Comparison of ENCODE assay signal across 9 mouse cellular contexts in genomic region chr3:114904633-114905423, GRCm38 (mm10). TPM values are rescaled to one million over a fixed set of nuclear protein-coding genes. Genes with fewer than 3 reads are reported as not detected.
A peak's percentile ranks its signal among the peaks of the same experiment; 100 is the strongest.
DNase-seq lines count a peak whose midpoint lies in the region; ATAC-seq lines count a peak whose summit lies in the region.
"Had no signal": no experiment of that assay in that cellular context is flagged by ENCODE, and none has a peak within 500 bp of the region (broad histone marks: within the 10 kb centered on the region; RNA-seq: fewer than 3 reads in every experiment).

No protein-coding gene starts in this region.

- no peak for DNase-seq in kidney, adult 11 months
- peak; percentile 33 for DNase-seq in cerebellum, adult 11 months
- DNase-seq in urinary bladder, postnatal 36 days (ENCODE audit: low spot score in 2 of 2), result no peak
- no peak for DNase-seq in urinary bladder, postnatal 25 days (ENCODE audit: low spot score)
- DNase-seq in testis, postnatal 10 days (ENCODE audit: low spot score), result no peak

- H3K27me3 ChIP-seq in kidney, embryonic 14.5 days (ENCODE audit: control insufficient read depth, insufficient read depth, low read length), result no peaks in the 10 kb centered on the region
- H3K27me3 ChIP-seq in forebrain, embryonic 12.5 days, result no peaks in the 10 kb centered on the region
- H3K27me3 ChIP-seq in limb, embryonic 15.5 days, result peaks cover 11% of the 10 kb centered on the region

- ATAC-seq in kidney, embryonic 14.5 days (ENCODE audit: low FRiP score, low TSS enrichment), result peak; percentile 46; the same call in 1 of the 2 replicates
- peak; percentile 51; the same call in 1 of the 2 replicates for ATAC-seq in forebrain, embryonic 12.5 days (ENCODE audit: low FRiP score)
- ATAC-seq in limb, embryonic 15.5 days (ENCODE audit: insufficient number of reproducible peaks, low FRiP score, low TSS enrichment, low read depth), result no peak

- H3K9me3 ChIP-seq in kidney, embryonic 14.5 days (ENCODE audit: control insufficient read depth, low read length), result no peaks in the 10 kb centered on the region
- H3K9me3 ChIP-seq in forebrain, embryonic 12.5 days, result no peaks in the 10 kb centered on the region
- H3K9me3 ChIP-seq in limb, embryonic 15.5 days, result no peaks in the 10 kb centered on the region

- H3K4me2 ChIP-seq in kidney, embryonic 14.5 days (replicated peaks; ENCODE audit: low read depth, low read length), result no peak overlapping the region; the same call in 1 of the 2 replicates
- H3K4me2 ChIP-seq in forebrain, embryonic 12.5 days, result peak overlapping the region; percentile 79
- peak overlapping the region; percentile 34 for H3K4me2 ChIP-seq in limb, embryonic 15.5 days

- 17% methylated on average over 16 of the region's 16 CpGs for WGBS in kidney, embryonic 14.5 days
- WGBS in forebrain, embryonic 12.5 days, result 20% methylated on average over 16 of the region's 16 CpGs
- WGBS in limb, embryonic 15.5 days, result 19% methylated on average over 16 of the region's 16 CpGs

- H3K4me1 ChIP-seq in kidney, embryonic 14.5 days (ENCODE audit: control insufficient read depth, insufficient read depth, low read length), result no peaks in the 10 kb centered on the region
- H3K4me1 ChIP-seq in forebrain, embryonic 12.5 days, result peaks cover 11% of the 10 kb centered on the region
- peaks cover 6% of the 10 kb centered on the region; the same call in 1 of the 2 replicates for H3K4me1 ChIP-seq in limb, embryonic 15.5 days

- H3K4me3 ChIP-seq in kidney, embryonic 14.5 days (ENCODE audit: low read length), result no peak overlapping the region
- H3K4me3 ChIP-seq in forebrain, embryonic 12.5 days (replicated peaks), result peak overlapping the region; percentile 43
- no peak overlapping the region for H3K4me3 ChIP-seq in limb, embryonic 15.5 days

- no peaks in the 10 kb centered on the region for H3K36me3 ChIP-seq in kidney, embryonic 14.5 days (ENCODE audit: control insufficient read depth, insufficient read depth, low read length)
- no peaks in the 10 kb centered on the region for H3K36me3 ChIP-seq in forebrain, embryonic 12.5 days (replicated peaks)
- H3K36me3 ChIP-seq in limb, embryonic 15.5 days, result no peaks in the 10 kb centered on the region

- H3K27ac ChIP-seq in kidney, embryonic 14.5 days (ENCODE audit: low read depth, low read length), result no peak overlapping the region
- H3K27ac ChIP-seq in forebrain, embryonic 12.5 days, result no peak overlapping the region
- H3K27ac ChIP-seq in limb, embryonic 15.5 days, result no peak overlapping the region

- no peak overlapping the region for H3K9ac ChIP-seq in kidney, embryonic 14.5 days (ENCODE audit: low read depth, low read length)
- H3K9ac ChIP-seq in forebrain, embryonic 12.5 days, result peak overlapping the region; percentile 33; the same call in 1 of the 2 replicates
- no peak overlapping the region for H3K9ac ChIP-seq in limb, embryonic 15.5 days

RNA-seq across cellular contexts. Expression of gene Olfm3, which starts 0.9 kb away (rescaled TPM):
- polyA plus RNA-seq in kidney, embryonic 14.5 days (2014; fragmentation: Nextera tagmentation; extraction: Ambion mirVana), result 0.04 TPM in 1 of 2 replicates, not detected in the other
- polyA plus RNA-seq in forebrain, embryonic 12.5 days (2016; fragmentation: Nextera tagmentation; extraction: Ambion mirVana), result 0.78 and 0.92 TPM in 2 replicates
- polyA plus RNA-seq in limb, embryonic 15.5 days (2015; fragmentation: Nextera tagmentation; extraction: Ambion mirVana), result 0.09 and 0.17 TPM in 2 replicates
- polyA plus RNA-seq: gonadal fat pad, adult 2 months had no signal
